Mouse (Mus musculus) liver, embryonic 11.5 days (tissue): ENCODE measurements around the gene Cox4i2. TPM values are rescaled to one million over a fixed set of nuclear protein-coding genes. Genes with fewer than 3 reads are reported as not detected.

ENCODE experiments used
- ATAC-seq: fragments of 200-750 bp; cut with Nextera tagmentation; replicated peaks from 2 replicates; pipeline ENCODE4 v1.8.0; 2017; ENCODE audit warnings: moderate number of reproducible peaks, mild to moderate bottlenecking, moderate TSS enrichment, moderate library complexity; ENCODE audit not compliant: low FRiP score
- DNase-seq: peaks from one replicate; pipeline ENCODE4 v3.0.0-alpha.2; 2017; ENCODE audit warnings: low spot score
- H3K27ac ChIP-seq: fragments of 300-500 bp; sonication (generic); 2 replicates; pipeline ENCODE4 v1.5.1; 2014; ENCODE audit warnings: mild to moderate bottlenecking, low read depth, low read length, control low read depth
- H3K27me3 ChIP-seq: fragments of 300-500 bp; sonication (generic); replicated peaks from 2 replicates; pipeline ENCODE4 v1.6.1; 2014; ENCODE audit warnings: low read length, mixed read lengths; ENCODE audit not compliant: control insufficient read depth, insufficient read depth
- H3K36me3 ChIP-seq: fragments of 300-500 bp; sonication (generic); 2 replicates; pipeline ENCODE4 v1.6.1; 2014; ENCODE audit warnings: mild to moderate bottlenecking, low read length, moderate library complexity, mixed read lengths; ENCODE audit not compliant: control insufficient read depth, insufficient read depth
- H3K4me1 ChIP-seq: fragments of 300-500 bp; sonication (generic); replicated peaks from 2 replicates; pipeline ENCODE4 v1.6.1; 2014; ENCODE audit warnings: low read length, mixed read lengths; ENCODE audit not compliant: control insufficient read depth, insufficient read depth
- H3K4me2 ChIP-seq: fragments of 300-500 bp; sonication (generic); 2 replicates; pipeline ENCODE4 v1.6.1; 2014; ENCODE audit warnings: mild to moderate bottlenecking, control low read depth, moderate library complexity
- H3K4me3 ChIP-seq: fragments of 300-500 bp; sonication (generic); 2 replicates; pipeline ENCODE4 v1.5.1; 2014; ENCODE audit warnings: low read depth, low read length, control low read depth
- H3K9ac ChIP-seq: fragments of 300-500 bp; sonication (generic); 2 replicates; pipeline ENCODE4 v1.6.1; 2014; ENCODE audit warnings: low read depth, low read length, control low read depth
- H3K9me3 ChIP-seq: fragments of 300-500 bp; sonication (generic); 2 replicates; pipeline ENCODE4 v1.6.1; 2016; ENCODE audit warnings: low read length, inconsistent platforms, mixed read lengths; ENCODE audit not compliant: control insufficient read depth
- WGBS: fragments of 180-500 bp; shearing (Covaris S2); extraction: QIAGEN DNeasy Blood & Tissue Kit; methylation state at CpG from one replicate; pipeline ENCODE4 v1.1.7; 2014; 5-methylcytosine and 5-hydroxymethylcytosine counted together
- polyA plus RNA-seq: library from polyadenylated mRNA; unstranded; fragments of >200 nt; fragmentation: Nextera tagmentation; extraction: Ambion mirVana; gene quantifications from 2 replicates; pipeline ENCODE4 v1.2.1, GENCODE M21; 2014

Cox4i2 gene
- polyA plus RNA-seq, 1 experiment from 2014 or later = 8.5 TPM

DNA sequence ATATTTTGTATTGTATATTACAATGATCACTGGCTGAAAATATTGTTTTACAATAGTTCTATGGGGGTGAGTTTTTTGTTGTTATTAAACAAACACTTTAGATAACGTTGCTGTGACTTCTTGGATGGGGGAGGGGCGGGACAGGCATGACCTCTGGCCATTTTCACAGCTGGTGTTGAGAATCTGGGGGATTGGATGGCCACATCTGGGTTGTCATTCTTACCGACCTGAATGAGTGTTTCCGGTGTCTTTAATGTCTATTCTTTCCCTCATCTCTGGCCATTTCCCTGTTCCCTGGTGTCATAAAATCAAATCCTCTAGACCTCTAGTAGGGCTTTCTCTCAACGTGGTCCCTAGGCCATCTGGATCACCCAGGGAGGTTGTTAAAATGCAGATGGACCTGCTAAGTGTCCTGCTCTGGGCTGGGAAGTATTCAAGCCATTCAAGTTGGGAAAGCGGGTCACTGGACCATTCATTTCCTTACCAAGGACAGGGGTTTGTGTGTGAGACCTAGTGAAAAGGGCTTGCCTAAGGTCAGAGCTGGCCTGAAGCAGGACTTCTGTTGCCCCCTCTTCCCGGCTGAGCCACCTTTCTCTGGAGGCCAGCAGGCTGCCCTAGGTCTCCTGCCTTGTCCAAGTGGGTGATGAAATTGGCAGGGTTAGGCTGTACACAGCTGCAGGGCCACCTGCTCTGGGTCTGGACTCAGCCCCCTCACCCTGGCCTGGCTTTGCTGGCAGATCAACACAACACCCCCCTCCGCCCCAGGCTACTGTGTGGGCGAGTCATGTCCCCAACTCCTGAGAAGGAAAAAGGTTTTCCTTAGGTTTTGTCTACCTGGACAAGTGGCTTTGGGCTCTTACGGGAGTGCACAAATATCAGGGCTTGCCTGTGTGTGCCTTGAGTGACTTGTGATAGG is 16.4 kb upstream of the Cox4i2 start:
- WGBS = 12% methylated on average over 10 of the region's 10 CpGs

DNA sequence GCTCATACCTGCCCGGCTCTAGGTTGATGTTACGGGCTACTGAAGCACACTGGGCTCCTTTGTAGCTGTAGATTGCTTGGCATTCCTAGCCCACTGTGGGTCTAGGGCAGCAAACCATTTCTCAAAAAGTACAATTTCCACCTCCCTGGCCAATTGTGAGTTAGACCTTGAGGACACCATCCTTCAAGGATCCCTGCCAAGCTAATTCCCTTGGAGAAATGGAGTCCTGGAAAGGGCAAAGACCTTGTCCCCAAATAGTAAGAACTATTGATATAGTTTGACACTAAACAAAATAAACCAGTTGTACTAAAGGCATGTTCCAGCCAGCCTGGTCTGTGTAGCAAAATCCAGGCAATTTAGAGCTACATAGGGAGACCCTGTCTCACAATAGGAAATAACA is 15.6 kb upstream of the Cox4i2 start:
- H3K27me3 ChIP-seq = no peaks in the 10 kb centered on the region
- H3K36me3 ChIP-seq = no peaks in the 10 kb centered on the region
- no peaks in the 10 kb centered on the region for H3K9me3 ChIP-seq
- WGBS = 48% methylated on average over 2 of the region's 2 CpGs
- ATAC-seq (no peak), DNase-seq (no peak)
- peak overlapping the region; percentile 93 for H3K27ac ChIP-seq
- peak overlapping the region; percentile 87 for H3K9ac ChIP-seq
- H3K4me3 ChIP-seq = peak overlapping the region; percentile 78
- peak overlapping the region; percentile 95 for H3K4me2 ChIP-seq
- peaks cover 69% of the 10 kb centered on the region for H3K4me1 ChIP-seq

More for the DNA sequence above, 16.4 kb upstream of the Cox4i2 start:
- no peak for DNase-seq
- no peaks in the 10 kb centered on the region for H3K9me3 ChIP-seq
- H3K4me1 ChIP-seq = peaks cover 68% of the 10 kb centered on the region
- no peaks in the 10 kb centered on the region for H3K36me3 ChIP-seq
- peak overlapping the region; percentile 87 for H3K9ac ChIP-seq
- H3K27me3 ChIP-seq = no peaks in the 10 kb centered on the region
- peak overlapping the region; percentile 93 for H3K27ac ChIP-seq
- peak overlapping the region; percentile 95 for H3K4me2 ChIP-seq
- peak overlapping the region; percentile 78 for H3K4me3 ChIP-seq
- ATAC-seq = no peak

DNA sequence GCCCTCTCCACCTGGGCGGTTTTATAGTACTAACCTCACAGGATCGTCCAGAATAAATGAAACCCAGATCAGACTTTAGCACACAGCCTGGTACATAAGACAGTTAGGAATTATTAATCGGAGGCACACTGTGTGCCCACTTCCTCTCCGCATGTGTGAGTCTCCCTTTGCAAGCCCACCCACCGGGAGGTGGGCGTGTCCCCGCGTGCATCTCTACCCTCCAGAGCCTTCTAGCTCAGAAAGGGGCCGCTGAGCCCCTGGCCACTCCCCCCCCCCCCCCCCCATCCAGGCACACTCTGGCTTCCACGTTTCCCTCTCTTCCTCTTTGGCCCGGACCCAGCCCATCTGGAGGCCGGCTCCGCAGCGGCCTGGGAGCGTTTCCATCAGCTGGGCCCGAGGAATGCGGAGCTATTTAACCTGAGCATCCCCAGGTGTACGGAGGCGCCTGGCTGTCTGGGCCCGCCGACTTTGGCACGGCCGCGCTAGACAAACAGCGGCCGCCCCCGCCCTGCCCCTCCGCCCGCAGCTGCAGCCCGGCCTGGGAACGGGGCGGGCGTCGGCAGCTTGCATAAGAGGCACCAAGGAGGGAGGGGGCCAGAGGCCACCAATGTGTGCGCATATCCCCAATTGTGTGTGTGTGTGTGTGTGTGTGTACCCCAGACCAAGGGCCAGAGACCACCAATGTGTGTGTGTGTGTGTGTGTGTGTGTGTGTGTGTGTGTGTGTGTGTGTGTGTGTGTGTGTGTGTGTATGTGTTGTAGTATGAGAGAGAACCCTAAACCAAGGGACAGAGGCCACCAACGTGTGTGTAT is 14.7 kb upstream of the Cox4i2 start:
- H3K4me2 ChIP-seq = peak overlapping the region; percentile 95
- H3K4me1 ChIP-seq = peaks cover 66% of the 10 kb centered on the region
- H3K36me3 ChIP-seq = no peaks in the 10 kb centered on the region
- H3K9ac ChIP-seq = peak overlapping the region; percentile 71
- DNase-seq (peak; percentile 81), ATAC-seq (peak; percentile 58)
- H3K27ac ChIP-seq = peak overlapping the region; percentile 93
- no peaks in the 10 kb centered on the region for H3K27me3 ChIP-seq
- no peaks in the 10 kb centered on the region for H3K9me3 ChIP-seq
- peak overlapping the region; percentile 78 for H3K4me3 ChIP-seq
- WGBS = 2% methylated on average over 32 of the region's 36 CpGs

DNA sequence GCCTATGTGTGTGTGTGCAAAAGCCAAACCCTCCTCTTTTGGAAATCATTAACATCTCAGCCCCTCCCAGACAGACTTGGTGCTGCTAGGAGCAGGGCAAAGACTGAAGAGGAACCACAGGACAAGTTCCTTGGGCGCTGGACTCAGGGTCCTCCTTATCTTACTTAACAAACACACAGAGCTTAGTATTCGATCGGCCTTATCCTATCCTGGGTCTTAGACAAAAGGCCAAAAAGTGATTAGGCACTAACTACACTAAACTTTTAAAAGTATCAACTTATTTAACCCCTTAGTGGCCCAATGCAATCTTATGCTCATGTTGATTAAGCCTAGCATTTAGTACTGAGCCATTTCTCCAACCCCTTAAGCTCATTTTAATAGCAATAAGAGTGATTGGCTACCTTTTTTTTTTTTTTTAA is 14.1 kb upstream of the Cox4i2 start:
- ATAC-seq = peak; percentile 60
- Histone ChIP-seq H3K4me1 (peaks cover 61% of the 10 kb centered on the region), H3K9me3 (no peaks in the 10 kb centered on the region), H3K36me3 (no peaks in the 10 kb centered on the region), H3K4me3 (peak overlapping the region; percentile 78), H3K27ac (peak overlapping the region; percentile 93), H3K4me2 (peak overlapping the region; percentile 95), H3K9ac (peak overlapping the region; percentile 71), H3K27me3 (no peaks in the 10 kb centered on the region)
- 5% methylated on average over 3 of the region's 3 CpGs for WGBS
- peak; percentile 57 for DNase-seq

DNA sequence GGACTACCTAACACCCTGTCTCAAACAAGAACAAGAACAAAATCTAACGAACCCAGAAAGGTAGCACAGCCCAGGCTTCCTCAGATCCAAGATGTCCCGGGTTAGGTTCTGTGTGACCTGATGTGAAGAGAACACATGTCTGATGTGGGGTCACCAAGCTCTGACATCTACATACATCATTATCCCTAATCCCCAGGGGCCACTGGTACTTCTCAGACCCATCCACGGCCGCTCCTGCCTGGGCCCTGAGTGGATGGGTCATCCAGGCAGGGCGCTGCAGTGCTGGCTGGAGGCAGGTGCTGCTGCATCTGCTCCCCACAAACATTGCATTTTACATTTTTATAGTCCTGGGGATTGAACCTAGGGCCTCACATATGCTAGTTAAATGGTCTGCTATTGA is 13.5 kb upstream of the Cox4i2 start:
- ATAC-seq (no peak), DNase-seq (no peak)
- H3K9ac ChIP-seq = no peak overlapping the region
- no peak overlapping the region for H3K4me3 ChIP-seq
- H3K27ac ChIP-seq = peak overlapping the region; percentile 93
- H3K4me1 ChIP-seq = peaks cover 56% of the 10 kb centered on the region
- WGBS = 59% methylated on average over 5 of the region's 5 CpGs
- H3K4me2 ChIP-seq = peak overlapping the region; percentile 95
- no peaks in the 10 kb centered on the region for H3K27me3 ChIP-seq
- H3K9me3 ChIP-seq = no peaks in the 10 kb centered on the region
- H3K36me3 ChIP-seq = no peaks in the 10 kb centered on the region

DNA sequence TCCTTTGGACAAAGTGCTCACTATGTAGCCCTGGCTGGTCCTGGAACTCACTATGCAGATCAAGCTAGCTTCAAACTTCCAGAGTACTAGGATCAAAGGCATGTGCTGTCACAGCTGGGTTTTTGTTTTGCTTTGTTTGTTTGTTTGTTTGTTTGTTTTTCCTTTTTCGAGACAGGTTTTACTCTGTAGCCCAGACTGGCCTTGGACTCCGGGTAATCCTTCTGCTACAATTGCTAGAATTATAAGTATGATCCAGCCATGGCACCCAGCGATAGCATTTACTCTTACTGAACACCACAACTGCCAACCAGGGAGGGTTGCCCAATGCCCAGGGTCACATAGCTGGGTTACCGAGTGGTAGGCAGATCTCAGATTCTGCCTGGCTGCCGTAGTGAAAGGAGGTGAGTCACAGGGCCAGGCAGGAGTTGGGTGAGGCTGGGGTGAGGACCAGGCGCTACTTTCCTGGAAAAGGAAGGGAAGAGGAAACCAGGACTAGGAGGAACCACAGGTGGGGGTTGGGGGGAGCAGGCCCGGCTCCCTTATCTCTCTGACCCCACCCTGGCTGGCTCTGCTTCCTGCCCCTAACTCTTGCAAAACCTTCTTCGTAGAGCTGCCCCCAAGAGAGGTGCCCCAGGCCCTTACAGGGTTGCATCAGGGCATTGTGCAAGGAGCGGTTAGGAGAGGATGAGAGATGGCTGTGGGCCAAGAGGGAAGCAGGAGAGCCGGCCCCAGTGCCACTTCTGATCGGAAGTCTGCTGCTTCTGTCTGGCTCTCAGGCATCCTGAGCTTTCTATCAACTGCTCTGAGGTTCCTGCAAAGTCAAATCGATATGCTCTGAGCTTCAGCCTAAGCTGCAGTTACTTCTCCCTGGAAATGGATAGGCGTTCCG is 12.6 kb upstream of the Cox4i2 start:
- 15% methylated on average over 13 of the region's 14 CpGs for WGBS
- peak overlapping the region; percentile 61 for H3K4me2 ChIP-seq

DNA sequence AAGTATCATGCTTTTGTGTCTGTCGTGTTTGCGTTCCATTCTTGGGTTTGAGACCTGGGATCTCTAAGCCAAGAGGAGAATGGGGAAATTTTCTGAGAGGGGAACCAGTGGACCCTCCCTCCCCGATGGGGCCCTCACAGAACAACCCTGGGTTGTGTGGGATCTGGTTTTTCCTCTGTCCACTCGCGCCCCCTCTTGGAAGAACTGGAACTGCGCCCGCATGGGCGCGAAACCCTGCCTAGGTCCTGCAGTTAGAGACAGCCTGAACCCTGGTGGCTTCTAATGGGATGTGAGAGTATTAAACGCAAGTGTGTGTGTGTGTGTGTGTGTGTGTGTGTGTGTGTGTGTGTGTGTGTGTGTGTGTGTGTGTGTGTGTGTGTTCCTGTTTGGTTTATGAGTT is 11.5 kb upstream of the Cox4i2 start:
- peak overlapping the region; percentile 55 for H3K9ac ChIP-seq
- H3K4me3 ChIP-seq = no peak overlapping the region
- no peaks in the 10 kb centered on the region for H3K36me3 ChIP-seq
- 19% methylated on average over 10 of the region's 10 CpGs for WGBS
- peak overlapping the region; percentile 61 for H3K4me2 ChIP-seq
- H3K27me3 ChIP-seq = no peaks in the 10 kb centered on the region
- peak; percentile 84 for DNase-seq
- peaks cover 49% of the 10 kb centered on the region for H3K4me1 ChIP-seq
- H3K9me3 ChIP-seq = no peaks in the 10 kb centered on the region
- peak; percentile 67 for ATAC-seq
- H3K27ac ChIP-seq = peak overlapping the region; percentile 93

More for the DNA sequence above, 12.6 kb upstream of the Cox4i2 start:
- peak overlapping the region; percentile 55 for H3K9ac ChIP-seq
- H3K4me1 ChIP-seq = peaks cover 52% of the 10 kb centered on the region
- peak overlapping the region; percentile 20 for H3K4me3 ChIP-seq
- H3K27ac ChIP-seq = peak overlapping the region; percentile 93
- peak; percentile 21 for ATAC-seq
- H3K27me3 ChIP-seq = no peaks in the 10 kb centered on the region
- H3K9me3 ChIP-seq = no peaks in the 10 kb centered on the region
- no peaks in the 10 kb centered on the region for H3K36me3 ChIP-seq
- DNase-seq = peak; percentile 73
